Comparison of ENCODE assay signal across 16 mouse cellular contexts in genomic region chr14:24862661-24863060, GRCm38 (mm10).
"Had no signal": no experiment of that assay in that cellular context is flagged by ENCODE, and none has a peak within 500 bp of the region (broad histone marks: within the 10 kb centered on the region; RNA-seq: fewer than 3 reads in every experiment).

No protein-coding gene starts in this region.

- H3K9ac ChIP-seq: kidney, embryonic 15.5 days; limb, embryonic 15.5 days; liver, embryonic 12.5 days; lung, embryonic 14.5 days; midbrain, embryonic 12.5 days; neural tube, embryonic 15.5 days had no signal

- H3K4me2 ChIP-seq: kidney, embryonic 15.5 days; limb, embryonic 15.5 days; liver, embryonic 12.5 days; lung, embryonic 14.5 days; midbrain, embryonic 12.5 days; neural tube, embryonic 15.5 days had no signal

- DNase-seq: kidney, adult 11 months; kidney, postnatal 36 days; layer of hippocampus, adult 9-11 months; layer of hippocampus, postnatal 36 days; lung, embryonic 14.5 days; lung, postnatal 10 days; lung, postnatal 4 days; spleen, adult 18-20 months; thymus, adult 18-20 months; thymus, postnatal 14 days had no signal

- ATAC-seq: liver, embryonic 12.5 days had no signal

- H3K4me3 ChIP-seq: kidney, embryonic 15.5 days; limb, embryonic 15.5 days; liver, embryonic 12.5 days; midbrain, embryonic 12.5 days; myocyte; neural tube, embryonic 15.5 days had no signal

- H3K36me3 ChIP-seq: kidney, embryonic 15.5 days; limb, embryonic 15.5 days; liver, embryonic 12.5 days; midbrain, embryonic 12.5 days; neural tube, embryonic 15.5 days had no signal

- H3K27me3 ChIP-seq: kidney, embryonic 15.5 days; limb, embryonic 15.5 days; liver, embryonic 12.5 days; midbrain, embryonic 12.5 days; neural tube, embryonic 15.5 days had no signal

- H3K9me3 ChIP-seq: kidney, embryonic 15.5 days; limb, embryonic 15.5 days; liver, embryonic 12.5 days; midbrain, embryonic 12.5 days; neural tube, embryonic 15.5 days had no signal

- H3K27ac ChIP-seq: limb, embryonic 15.5 days; liver, embryonic 12.5 days; midbrain, embryonic 12.5 days had no signal

- H3K4me1 ChIP-seq: liver, embryonic 12.5 days; midbrain, embryonic 12.5 days had no signal
